In the genomic region with DNA sequence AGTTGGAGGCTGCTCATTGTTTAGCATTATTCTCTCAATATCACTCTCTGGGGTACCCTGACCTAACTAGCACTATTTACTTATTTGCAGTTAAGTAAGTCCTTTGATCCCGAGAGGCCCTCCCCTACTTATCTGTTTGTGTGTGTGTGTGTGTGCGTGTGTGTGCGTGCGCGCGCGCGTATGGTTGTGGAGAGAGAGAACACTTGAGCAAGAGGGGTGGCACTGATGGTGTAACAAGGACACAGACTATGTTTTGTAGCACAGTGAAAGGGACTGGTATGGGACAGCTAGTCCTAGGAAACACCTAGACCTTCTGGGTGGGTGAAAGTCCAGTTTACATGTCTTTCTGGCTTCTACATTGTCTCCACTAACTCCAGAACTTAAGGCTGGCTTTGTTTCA, we compare ENCODE assay signal across 35 mouse cellular contexts. TPM values are rescaled to one million over a fixed set of nuclear protein-coding genes. Genes with fewer than 3 reads are reported as not detected.
DNase-seq lines count a peak whose midpoint lies in the region; ATAC-seq and TF ChIP-seq lines count a peak whose summit lies in the region.
"Had no signal": no experiment of that assay in that cellular context is flagged by ENCODE, and none has a peak within 500 bp of the region (broad histone marks: within the 10 kb centered on the region; RNA-seq: fewer than 3 reads in every experiment).

No protein-coding gene starts in this region.

- WGBS in hindbrain, embryonic 15.5 days = 95% methylated on average over 8 of the region's 8 CpGs
- 96% methylated on average over 8 of the region's 8 CpGs for WGBS in hindbrain, embryonic 10.5 days
- 65% methylated on average over 8 of the region's 8 CpGs for WGBS in liver, adult 2 months
- WGBS in liver, postnatal 0 days (ENCODE audit: insufficient replicate concordance) = 77% methylated on average over 8 of the region's 8 CpGs

- no peak for TF ChIP-seq POLR2A in liver, adult 2 months (IDR thresholded peaks at IDR 0.05; ENCODE audit: extremely low read depth, insufficient read depth, low read length)

- no peak overlapping the region for H3K9ac ChIP-seq in hindbrain, embryonic 15.5 days
- H3K9ac ChIP-seq in liver, adult 2 months (ENCODE audit: low read depth, low read length) = peak overlapping the region; percentile 21; the same call in 1 of the 2 replicates
- no peak overlapping the region for H3K9ac ChIP-seq in liver, postnatal 0 days (replicated peaks)
- H3K9ac ChIP-seq: forebrain, embryonic 13.5 days; limb, embryonic 13.5 days; lung, embryonic 14.5 days had no signal

- TF ChIP-seq EP300 in liver, postnatal 0 days (IDR thresholded peaks at IDR 0.05; ENCODE audit: low read depth) = peak; percentile 76

- H3K4me3 ChIP-seq in hindbrain, embryonic 15.5 days = no peak overlapping the region
- no peak overlapping the region for H3K4me3 ChIP-seq in hindbrain, embryonic 10.5 days
- H3K4me3 ChIP-seq in liver, adult 2 months (ENCODE audit: insufficient read depth, low read depth, low read length) = peak overlapping the region; percentile 87; the same call in 1 of the 2 replicates
- H3K4me3 ChIP-seq in liver, postnatal 0 days (ENCODE audit: low read depth, low read length) = no peak overlapping the region

- H3K27ac ChIP-seq in hindbrain, embryonic 15.5 days (replicated peaks) = no peak overlapping the region
- no peak overlapping the region for H3K27ac ChIP-seq in hindbrain, embryonic 10.5 days
- H3K27ac ChIP-seq in liver, adult 2 months (replicated peaks; ENCODE audit: insufficient read depth, low read depth, low read length) = peak overlapping the region; percentile 53
- peak overlapping the region; percentile 53; the same call in 1 of the 2 replicates for H3K27ac ChIP-seq in liver, postnatal 0 days (ENCODE audit: low read depth)
- H3K27ac ChIP-seq: forebrain, embryonic 13.5 days; heart, embryonic 10.5 days; hindbrain, embryonic 13.5 days; limb, embryonic 13.5 days; midbrain, embryonic 10.5 days had no signal

- no peak for ATAC-seq in hindbrain, embryonic 15.5 days (ENCODE audit: low FRiP score, low read depth)
- peak; percentile 80 for ATAC-seq in liver, postnatal 0 days
- ATAC-seq in granulocyte monocyte progenitor cell, adult 5-6 weeks (replicated peaks; ENCODE audit: poor library complexity, severe bottlenecking) = no peak
- ATAC-seq: Patski had no signal

- no peak for DNase-seq in hindbrain, embryonic 10.5 days (ENCODE audit: low spot score)
- DNase-seq in induced T-regulatory cell, adult 2 months (ENCODE audit: low read depth) = peak; percentile 21
- peak; percentile 77 for DNase-seq in liver, adult 2 months (ENCODE audit: extremely low read depth, low read depth, low spot score)
- DNase-seq in liver, postnatal 0 days = peak; percentile 60
- no peak for DNase-seq in cerebellum, adult 9-11 months
- DNase-seq: adrenal gland, postnatal 10 days; cerebellum, adult 8-10 months; cerebellum, postnatal 36 days; gastrocnemius, postnatal 14 days; heart, adult 11 months; heart, postnatal 36 days; kidney, adult 9 months; kidney, postnatal 10 days; lung, postnatal 14 days; retina, postnatal 1 day; right cerebral cortex, postnatal 14 days; thymus, postnatal 14 days had no signal

- no peaks in the 10 kb centered on the region for H3K27me3 ChIP-seq in hindbrain, embryonic 15.5 days
- H3K27me3 ChIP-seq in hindbrain, embryonic 10.5 days (ENCODE audit: insufficient read depth, poor library complexity, severe bottlenecking) = peaks cover 33% of the 10 kb centered on the region
- no peaks in the 10 kb centered on the region for H3K27me3 ChIP-seq in liver, adult 2 months (ENCODE audit: control insufficient read depth, insufficient read depth, low read length)
- H3K27me3 ChIP-seq in liver, postnatal 0 days (ENCODE audit: insufficient read depth, low read length) = 0 out of 2 replicates have a peak, but pooled peaks cover 8% of the 10 kb centered on the region
- H3K27me3 ChIP-seq: limb, embryonic 13.5 days; Patski had no signal

- no peaks in the 10 kb centered on the region for H3K36me3 ChIP-seq in hindbrain, embryonic 15.5 days
- no peaks in the 10 kb centered on the region for H3K36me3 ChIP-seq in hindbrain, embryonic 10.5 days
- no peaks in the 10 kb centered on the region for H3K36me3 ChIP-seq in liver, adult 2 months (ENCODE audit: control insufficient read depth, insufficient read depth, low read length)
- no peaks in the 10 kb centered on the region for H3K36me3 ChIP-seq in liver, postnatal 0 days (replicated peaks; ENCODE audit: insufficient read depth, low read length)
- H3K36me3 ChIP-seq: G1E; heart, embryonic 10.5 days; hindbrain, embryonic 13.5 days; limb, embryonic 13.5 days; midbrain, embryonic 10.5 days had no signal

- no peaks in the 10 kb centered on the region for H3K9me3 ChIP-seq in hindbrain, embryonic 15.5 days
- no peaks in the 10 kb centered on the region for H3K9me3 ChIP-seq in hindbrain, embryonic 10.5 days
- no peaks in the 10 kb centered on the region for H3K9me3 ChIP-seq in liver, postnatal 0 days (ENCODE audit: low read length)
- H3K9me3 ChIP-seq: forebrain, embryonic 13.5 days; G1E; heart, embryonic 10.5 days; hindbrain, embryonic 13.5 days; limb, embryonic 13.5 days; midbrain, embryonic 10.5 days had no signal

- H3K79me2 ChIP-seq in liver, adult 2 months (ENCODE audit: control insufficient read depth, insufficient read depth, low read length) = peaks cover 2% of the 10 kb centered on the region; the same call in 1 of the 2 replicates

- peaks cover 14% of the 10 kb centered on the region for H3K4me1 ChIP-seq in hindbrain, embryonic 15.5 days (replicated peaks)
- peaks cover 31% of the 10 kb centered on the region for H3K4me1 ChIP-seq in hindbrain, embryonic 10.5 days (replicated peaks)
- peaks cover 4% of the 10 kb centered on the region for H3K4me1 ChIP-seq in liver, adult 2 months (ENCODE audit: control insufficient read depth, insufficient read depth, low read length)
- H3K4me1 ChIP-seq in liver, postnatal 0 days (ENCODE audit: insufficient read depth) = peaks cover 9% of the 10 kb centered on the region

- peak overlapping the region; percentile 73; the same call in 1 of the 2 replicates for H3K4me2 ChIP-seq in hindbrain, embryonic 15.5 days
- peak overlapping the region; percentile 79; the same call in 1 of the 2 replicates for H3K4me2 ChIP-seq in liver, postnatal 0 days (ENCODE audit: low read depth, low read length)

- no peak for TF ChIP-seq CTCF in liver, adult 2 months (IDR thresholded peaks at IDR 0.05; ENCODE audit: low read depth, low read length)
- no peak for TF ChIP-seq CTCF in liver, postnatal 0 days (IDR thresholded peaks at IDR 0.05; ENCODE audit: low read depth)

RNA-seq across cellular contexts. Expression of gene Lhpp, which starts 1.1 kb away (rescaled TPM):
- 45.8 and 50.6 TPM in 2 replicates for polyA plus RNA-seq in hindbrain, embryonic 15.5 days (2015; fragmentation: Nextera tagmentation; extraction: Ambion mirVana)
- 18.0 and 18.9 TPM in 2 replicates for polyA plus RNA-seq in hindbrain, embryonic 10.5 days (2016; fragmentation: Nextera tagmentation; extraction: Ambion mirVana)
- 55.4 and 60.2 TPM in 2 replicates for total RNA-seq in liver, adult 2 months (2014; rRNA removed)
- polyA plus RNA-seq in liver, adult 2 months (2012; rRNA removed) = 137 and 166 TPM in 2 replicates
- polyA plus RNA-seq in liver, postnatal 0 days (2015; fragmentation: Nextera tagmentation; extraction: Ambion mirVana) = 9.0 and 10.4 TPM in 2 replicates
- total RNA-seq in granulocyte monocyte progenitor cell, adult 5-6 weeks (2014; fragmentation: Nextera tagmentation) = 11.5 and 13.8 TPM in 2 replicates
- total RNA-seq in granulocyte monocyte progenitor cell, adult 5-6 weeks (2017) = 7.3 and 9.3 TPM in 2 replicates

RNA-seq across cellular contexts. Expression of gene Nkx1-2, which starts 12.1 kb away (rescaled TPM):
- 0.52 and 0.63 TPM in 2 replicates for polyA plus RNA-seq in hindbrain, embryonic 15.5 days (2015; fragmentation: Nextera tagmentation; extraction: Ambion mirVana)
- polyA plus RNA-seq in hindbrain, embryonic 10.5 days (2016; fragmentation: Nextera tagmentation; extraction: Ambion mirVana) = 1.1 and 1.3 TPM in 2 replicates
- not detected in 2 replicates for total RNA-seq in liver, adult 2 months (2014; rRNA removed)
- 0.04 TPM in 1 of 2 replicates, not detected in the other for polyA plus RNA-seq in liver, adult 2 months (2012; rRNA removed)
- polyA plus RNA-seq in liver, postnatal 0 days (2015; fragmentation: Nextera tagmentation; extraction: Ambion mirVana) = not detected in 2 replicates
- not detected in 2 replicates for total RNA-seq in granulocyte monocyte progenitor cell, adult 5-6 weeks (2014; fragmentation: Nextera tagmentation)
- not detected in 2 replicates for total RNA-seq in granulocyte monocyte progenitor cell, adult 5-6 weeks (2017)
- total RNA-seq: gastrocnemius, postnatal 14 days; heart, postnatal 36 days; left cerebral cortex, postnatal 25 days; megakaryocyte progenitor cell, adult 5-6 weeks had no signal
- polyA plus RNA-seq: embryonic facial prominence, embryonic 11.5 days; G1E; heart, embryonic 10.5 days; heart, embryonic 16.5 days; inflammation-experienced regulatory T-cells, adult 6 months; large intestine, adult 2 months; lung, embryonic 14.5 days; stomach, embryonic 14.5 days; urinary bladder, adult 2 months had no signal

RNA-seq across cellular contexts. Expression of gene Oat, which starts 35.3 kb away (rescaled TPM):
- 109 and 110 TPM in 2 replicates for polyA plus RNA-seq in hindbrain, embryonic 15.5 days (2015; fragmentation: Nextera tagmentation; extraction: Ambion mirVana)
- 121 and 139 TPM in 2 replicates for polyA plus RNA-seq in hindbrain, embryonic 10.5 days (2016; fragmentation: Nextera tagmentation; extraction: Ambion mirVana)
- total RNA-seq in liver, adult 2 months (2014; rRNA removed) = 1,118 and 1,626 TPM in 2 replicates
- 1,069 and 1,820 TPM in 2 replicates for polyA plus RNA-seq in liver, adult 2 months (2012; rRNA removed)
- polyA plus RNA-seq in liver, postnatal 0 days (2015; fragmentation: Nextera tagmentation; extraction: Ambion mirVana) = 43.8 and 44.6 TPM in 2 replicates
- total RNA-seq in granulocyte monocyte progenitor cell, adult 5-6 weeks (2014; fragmentation: Nextera tagmentation) = 85.2 and 105 TPM in 2 replicates
- 97.3 and 99.4 TPM in 2 replicates for total RNA-seq in granulocyte monocyte progenitor cell, adult 5-6 weeks (2017)

Comparison
In these comparisons a context has a peak if more than half of its experiments do, and no peak if none do; other contexts are left out.
1. H3K27ac ChIP-seq: peak in liver, adult 2 months (single experiment) and liver, postnatal 0 days (single experiment); none in hindbrain, embryonic 15.5 days (single experiment) and hindbrain, embryonic 10.5 days (single experiment).
2. DNase-seq: peak in induced T-regulatory cell, adult 2 months (single experiment), liver, adult 2 months (single experiment) and liver, postnatal 0 days (single experiment); none in hindbrain, embryonic 10.5 days (single experiment) and cerebellum, adult 9-11 months (single experiment).